Mouse (Mus musculus) heart, adult 2 months (tissue): ENCODE data around the gene Arhgap23. TPM values are rescaled to one million over a fixed set of nuclear protein-coding genes. Genes with fewer than 3 reads are reported as not detected.

ENCODE experiments used
- DNase-seq, 2 experiments: peaks; one replicate each; pipeline ENCODE4 v3.0.0; 2021
- H3K27ac ChIP-seq: fragments of 200-600 bp; 2 replicates; pipeline ENCODE4 v1.8.1; 2022
- H3K27me3 ChIP-seq: fragments of 200-500 bp; 2 replicates; pipeline ENCODE4 v1.6.1; 2012; ENCODE audit warnings: mild to moderate bottlenecking, low read length, inconsistent platforms, mixed read lengths; ENCODE audit not compliant: control insufficient read depth, insufficient read depth
- H3K36me3 ChIP-seq: fragments of 200-500 bp; 2 replicates; pipeline ENCODE4 v1.6.1; 2012; ENCODE audit warnings: low read length, inconsistent platforms; ENCODE audit not compliant: control insufficient read depth, insufficient read depth
- H3K4me1 ChIP-seq: fragments of 200-500 bp; 2 replicates; pipeline ENCODE4 v1.6.1; 2011; ENCODE audit warnings: low read length; ENCODE audit not compliant: control insufficient read depth, insufficient read depth
- H3K4me3 ChIP-seq: fragments of 200-600 bp; 2 replicates; pipeline ENCODE4 v1.8.1; 2022
- H3K79me2 ChIP-seq: fragments of 200-500 bp; replicated peaks from 2 replicates; pipeline ENCODE4 v1.6.1; 2012; ENCODE audit warnings: mild to moderate bottlenecking, inconsistent platforms, low read length, moderate library complexity, mixed read lengths; ENCODE audit not compliant: control insufficient read depth, insufficient read depth
- H3K9ac ChIP-seq: fragments of 200-500 bp; 2 replicates; pipeline ENCODE4 v1.6.1; 2012; ENCODE audit warnings: low read depth, mild to moderate bottlenecking, control low read depth, inconsistent platforms, low read length, mixed read lengths
- CTCF ChIP-seq: fragments of 200-600 bp; IDR thresholded peaks from 2 replicates; pipeline ENCODE4 v1.8.1; 2022; ENCODE audit warnings: antibody characterized with exemption, mild to moderate bottlenecking, moderate library complexity
- EP300 ChIP-seq: fragments of 200-500 bp; IDR thresholded peaks from 2 replicates; pipeline ENCODE4 v1.6.1; 2011; ENCODE audit warnings: low read depth, low read length, control low read depth; ENCODE audit not compliant: insufficient read depth
- POLR2A ChIP-seq: fragments of 200-500 bp; IDR thresholded peaks from 2 replicates; pipeline ENCODE4 v1.6.1; 2011; ENCODE audit warnings: mild to moderate bottlenecking, low read depth, low read length, control low read depth; ENCODE audit not compliant: insufficient read depth
- WGBS: fragments of 180-500 bp; shearing (Covaris S2); methylation state at CpG from one replicate; pipeline ENCODE4 v1.1.7; 2018; 5-methylcytosine and 5-hydroxymethylcytosine counted together
- intact Hi-C: fragments of 180-260 bp; cut with DNase I; formaldehyde crosslinking; loops from one replicate; pipeline ENCODE4 v1.15.1; 2025
- polyA plus RNA-seq: library from polyadenylated mRNA; depleted of rRNA; stranded (reverse); fragments of >200 nt; gene quantifications from 2 replicates; pipeline ENCODE4 v1.2.3, GENCODE M21; 2012
- total RNA-seq, 2 experiments: library from RNA; stranded (reverse); gene quantifications; 2 replicates each; pipeline ENCODE4 v1.2.3; 2021

The Arhgap23 gene
- total and polyA plus RNA-seq, 3 experiments = 12.8 to 18.4 (median 13.7) TPM

- Histone ChIP-seq H3K4me3 (no peak overlapping the region), H3K27me3 (no peaks in the 10 kb centered on the region), H3K4me1 (peaks cover 1% of the 10 kb centered on the region; the same call in 1 of the 2 replicates), H3K79me2 (no peaks in the 10 kb centered on the region; the same call in 1 of the 2 replicates), H3K9ac (no peak overlapping the region), H3K27ac (no peak overlapping the region), H3K36me3 (no peaks in the 10 kb centered on the region)
- DNase-seq = no peak
- WGBS = 83% methylated on average over 12 of the region's 12 CpGs
- intact Hi-C loops = no loop called here
- no peak for TF ChIP-seq POLR2A
- TF ChIP-seq CTCF = no peak
Measured at GRCm38 (mm10) chr11:97465957-97466356, 50.6 kb downstream of the Arhgap23 start.

- TF ChIP-seq POLR2A = no peak
- no peak for TF ChIP-seq CTCF
- TF ChIP-seq EP300 = no peak
- no peaks in the 10 kb centered on the region for H3K36me3 ChIP-seq
Measured at GRCm38 (mm10) chr11:97466444-97467160, 51.3 kb downstream of the Arhgap23 start.

GRCm38 (mm10) chr11:97468639-97469287, 53.4 kb downstream of the Arhgap23 start:
- DNase-seq = peak; percentile 81 to 85
- intact Hi-C loops = loop anchor here (1.0 to 2.0 kb wide), 3 partner anchors 36 to 110 kb away; no protein-coding TSS in a partner anchor
- WGBS = 47% methylated on average over 14 of the region's 14 CpGs
- no peaks in the 10 kb centered on the region for H3K36me3 ChIP-seq
- H3K27me3 ChIP-seq = no peaks in the 10 kb centered on the region
- H3K9ac ChIP-seq = no peak overlapping the region
- no peak overlapping the region for H3K27ac ChIP-seq
- peak; percentile 98 for TF ChIP-seq EP300
- peak; percentile 96 for TF ChIP-seq CTCF
- TF ChIP-seq POLR2A = no peak
- H3K4me3 ChIP-seq = no peak overlapping the region
- H3K4me1 ChIP-seq = peaks cover 1% of the 10 kb centered on the region; the same call in 1 of the 2 replicates
- no peaks in the 10 kb centered on the region; the same call in 1 of the 2 replicates for H3K79me2 ChIP-seq

More at GRCm38 (mm10) chr11:97466444-97467160, 51.3 kb downstream of the Arhgap23 start:
- intact Hi-C loops = no loop called here
- peak in 1 of 2 experiments; percentile 19 for DNase-seq
- Histone ChIP-seq H3K27ac (no peak overlapping the region), H3K79me2 (no peaks in the 10 kb centered on the region; the same call in 1 of the 2 replicates), H3K4me3 (no peak overlapping the region), H3K4me1 (peaks cover 1% of the 10 kb centered on the region; the same call in 1 of the 2 replicates), H3K9ac (no peak overlapping the region), H3K27me3 (no peaks in the 10 kb centered on the region)
- 46% methylated on average over 10 of the region's 10 CpGs for WGBS

- H3K36me3 ChIP-seq = no peaks in the 10 kb centered on the region
- intact Hi-C loops = loop anchor here (1.0 to 2.0 kb wide), 3 partner anchors 38 to 111 kb away; no protein-coding TSS in a partner anchor
Measured at GRCm38 (mm10) chr11:97469828-97470227, 54.5 kb downstream of the Arhgap23 start.

GRCm38 (mm10) chr11:97471276-97471675, 55.9 kb downstream of the Arhgap23 start:
- Histone ChIP-seq H3K4me1 (peaks cover 1% of the 10 kb centered on the region; the same call in 1 of the 2 replicates), H3K27ac (no peak overlapping the region), H3K36me3 (no peaks in the 10 kb centered on the region), H3K9ac (no peak overlapping the region), H3K4me3 (no peak overlapping the region), H3K79me2 (no peaks in the 10 kb centered on the region; the same call in 1 of the 2 replicates), H3K27me3 (no peaks in the 10 kb centered on the region)
- intact Hi-C loops = no loop called here
- DNase-seq = no peak
- no peak for TF ChIP-seq POLR2A
- no peak for TF ChIP-seq CTCF
- TF ChIP-seq EP300 = no peak
- WGBS = 89% methylated on average over 6 of the region's 6 CpGs

More at GRCm38 (mm10) chr11:97469828-97470227, 54.5 kb downstream of the Arhgap23 start:
- no peak overlapping the region for H3K27ac ChIP-seq
- 89% methylated on average over 7 of the region's 7 CpGs for WGBS
- DNase-seq = no peak
- H3K79me2 ChIP-seq = no peaks in the 10 kb centered on the region; the same call in 1 of the 2 replicates
- no peak for TF ChIP-seq EP300
- no peak for TF ChIP-seq CTCF
- no peak for TF ChIP-seq POLR2A
- no peaks in the 10 kb centered on the region for H3K27me3 ChIP-seq
- peaks cover 1% of the 10 kb centered on the region; the same call in 1 of the 2 replicates for H3K4me1 ChIP-seq
- no peak overlapping the region for H3K4me3 ChIP-seq
- H3K9ac ChIP-seq = no peak overlapping the region
